Mouse (Mus musculus): ENCODE measurements around the gene Crabp2.

GRCm38 (mm10) chr3:87909874-87910273 is 38.6 kb upstream of the Crabp2 start:
- TF ChIP-seq CTCF (conservative IDR thresholded peaks at IDR 0.05; ENCODE audit: insufficient read depth, insufficient read length, low read depth, low read length) (no peak), POLR2A (IDR thresholded peaks at IDR 0.05; ENCODE audit: low read depth, low read length) (no peak)

Data from kidney, adult 2 months (tissue).